Mouse (Mus musculus) cerebral cortex, adult 2 months (tissue): ENCODE results near the gene Bpi.

Experiments used
- WGBS: fragments of 180-500 bp; shearing (Covaris S2); methylation state at CpG from one replicate; pipeline ENCODE4 v1.1.7; 2018; 5-methylcytosine and 5-hydroxymethylcytosine counted together

The Bpi gene

GRCm38 (mm10) chr2:158258005-158258418 lies at the start of gene Bpi:
Bpi (plus strand) TSS chr2:158258094.
- 71% methylated on average over 18 of the region's 18 CpGs for WGBS

GRCm38 (mm10) chr2:158209776-158210175 lies 48.1 kb upstream of the Bpi start:
- WGBS: 67% methylated on average over 9 of the region's 9 CpGs

- WGBS: 44% methylated on average over 4 of the region's 4 CpGs
Measured at GRCm38 (mm10) chr2:158210503-158210902, 47.4 kb upstream of the Bpi start.

GRCm38 (mm10) chr2:158210958-158211357 lies 46.9 kb upstream of the Bpi start:
- WGBS: 36% methylated on average over 10 of the region's 10 CpGs

DNA sequence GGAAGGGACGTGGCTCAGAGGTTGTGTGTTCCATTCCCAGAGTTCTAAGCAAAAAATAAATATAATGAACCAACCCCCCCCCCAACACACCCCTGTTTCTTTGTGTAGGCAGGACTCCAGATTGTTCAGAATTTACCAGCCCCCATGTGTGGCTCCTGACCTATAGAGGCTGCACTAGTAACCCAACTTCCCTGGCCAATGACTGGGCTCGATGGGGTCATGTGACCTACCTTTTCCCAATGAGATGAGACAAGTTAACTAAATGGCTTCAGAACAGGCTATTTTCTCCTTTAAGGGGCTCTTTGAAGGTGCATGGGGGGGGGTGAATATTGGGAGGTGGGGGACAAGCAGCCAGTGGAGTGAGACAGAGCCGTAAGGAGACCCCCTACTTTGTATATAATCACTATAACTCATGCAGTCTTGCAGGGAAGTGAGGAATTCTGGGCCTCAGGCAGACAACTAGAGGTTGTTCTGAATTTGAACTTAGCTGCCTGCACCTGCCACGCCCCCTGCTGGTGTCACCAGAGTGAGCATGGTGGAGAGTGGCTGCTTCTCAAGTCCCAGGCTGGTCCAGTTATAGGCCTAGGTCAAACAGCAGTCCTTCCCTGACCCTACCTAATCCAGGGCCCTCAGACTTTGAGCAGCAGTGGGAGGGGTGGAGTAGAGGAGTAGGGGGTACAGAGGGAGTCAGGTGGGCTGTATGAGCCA lies 46.0 kb upstream of the Bpi start:
- 64% methylated on average over 4 of the region's 4 CpGs for WGBS

DNA sequence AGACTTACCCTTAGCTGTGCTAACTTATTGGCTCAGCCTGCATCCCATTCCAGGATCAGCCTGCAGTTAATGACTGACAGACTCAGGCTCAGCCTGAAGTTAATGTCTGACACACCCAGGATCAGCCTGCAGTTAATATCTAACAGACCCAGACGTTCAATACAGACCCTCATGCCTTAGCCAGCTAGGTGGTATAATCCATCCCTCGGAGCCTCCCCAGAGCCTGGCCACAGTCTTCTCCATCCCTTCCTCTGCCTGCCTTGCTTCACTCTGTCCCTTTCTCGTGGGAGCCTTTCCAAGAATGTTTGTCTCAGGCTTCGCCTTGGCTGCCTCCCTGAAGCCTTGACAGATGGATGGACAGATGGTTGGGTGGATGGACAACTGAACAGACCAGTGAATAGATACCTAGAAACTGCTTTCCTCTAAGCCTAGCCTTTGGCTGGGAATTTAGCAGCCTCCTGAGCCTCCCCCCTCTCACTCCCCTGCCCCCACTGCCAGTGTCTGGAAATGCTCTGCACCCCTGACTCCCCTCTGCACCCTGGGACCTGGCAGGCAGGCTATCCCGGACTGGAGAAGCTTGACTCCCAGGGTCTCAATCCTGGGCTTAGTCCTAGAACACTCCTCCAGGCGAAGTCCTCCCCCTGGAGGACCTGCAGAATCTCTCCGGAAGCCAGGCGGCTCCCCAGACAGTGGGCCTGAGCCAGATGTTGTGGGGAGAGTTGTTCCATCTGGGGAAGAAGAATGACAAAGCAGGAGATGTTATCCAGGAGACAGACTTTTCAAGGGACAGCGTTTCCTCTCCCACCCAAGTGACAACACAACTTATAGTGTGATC lies 42.4 kb upstream of the Bpi start:
- 60% methylated on average over 9 of the region's 9 CpGs for WGBS

DNA sequence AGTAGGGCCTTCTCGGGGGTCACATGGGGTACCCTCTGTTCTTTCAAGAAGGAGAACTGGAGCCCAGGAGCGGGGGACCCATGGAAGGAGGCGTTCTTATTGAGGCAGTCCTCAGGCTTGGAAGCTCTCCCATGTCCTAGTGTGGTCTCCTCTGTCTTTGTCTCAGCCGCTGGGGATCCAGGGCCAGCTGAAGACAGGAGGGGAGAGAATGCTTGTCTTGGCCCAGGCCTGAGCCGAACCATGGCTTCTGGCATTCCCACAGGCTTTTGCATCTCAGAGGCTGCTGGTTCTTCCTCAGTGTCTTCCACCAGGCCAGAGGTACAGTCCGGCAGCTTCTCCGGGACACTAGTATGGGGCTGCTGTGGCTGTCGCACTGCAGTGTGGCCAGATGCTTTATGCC lies 41.4 kb upstream of the Bpi start:
- WGBS: 80% methylated on average over 8 of the region's 8 CpGs

GRCm38 (mm10) chr2:158219562-158219961 lies 38.3 kb upstream of the Bpi start:
- 91% methylated on average over 2 of the region's 2 CpGs for WGBS

DNA sequence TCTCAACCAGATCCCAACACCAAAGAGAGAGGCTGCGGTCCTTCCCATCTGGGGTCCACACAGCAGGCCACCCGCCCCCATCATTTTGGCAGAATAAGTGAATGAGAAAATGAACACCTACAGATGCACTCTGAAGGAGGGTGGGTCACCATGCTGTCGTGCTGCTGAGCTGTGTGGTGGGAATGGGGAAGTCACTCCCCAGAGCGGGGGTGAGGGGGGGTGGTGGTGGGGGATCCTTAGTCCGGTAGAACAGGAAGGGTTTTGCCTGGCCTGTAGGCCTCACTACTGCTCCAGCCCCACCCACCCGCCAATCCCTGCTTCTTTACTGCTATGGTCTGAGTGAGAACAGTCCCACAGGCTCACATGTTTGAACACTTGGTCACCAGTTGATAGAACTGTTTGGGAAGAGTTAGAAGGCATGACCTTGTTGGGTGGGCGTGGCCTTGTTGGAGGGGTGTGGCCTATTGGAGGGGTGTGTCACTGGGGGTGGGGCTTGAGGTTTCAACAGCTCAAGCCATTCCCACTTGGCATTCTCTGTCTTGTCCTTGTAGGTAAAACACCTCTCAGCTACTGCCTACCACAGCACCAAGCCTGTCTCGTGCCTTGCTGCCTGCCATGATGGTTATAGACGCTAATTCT lies 36.3 kb upstream of the Bpi start:
- 86% methylated on average over 9 of the region's 9 CpGs for WGBS

GRCm38 (mm10) chr2:158222664-158223063 lies 35.2 kb upstream of the Bpi start:
- WGBS: 68% methylated on average over 4 of the region's 4 CpGs

DNA sequence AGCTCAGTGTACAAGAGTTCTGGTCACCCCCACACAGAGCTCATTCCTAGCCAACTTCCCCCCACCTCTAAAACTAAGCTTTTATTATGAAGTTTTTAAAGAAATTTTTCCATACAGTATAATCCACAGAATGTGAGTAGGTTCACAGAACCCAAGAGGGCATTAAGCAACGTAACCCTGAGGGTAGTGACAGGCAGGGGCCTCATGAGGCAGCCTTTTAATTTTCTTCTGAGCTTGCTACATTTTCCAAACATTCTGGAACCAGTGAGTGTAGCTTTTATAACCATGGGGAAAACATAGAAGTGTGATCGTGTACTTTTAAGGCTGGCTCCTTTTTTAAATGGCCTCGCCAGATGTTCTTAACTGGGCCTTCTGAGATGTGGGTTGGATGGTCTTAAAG lies 34.4 kb upstream of the Bpi start:
- WGBS: 65% methylated on average over 3 of the region's 3 CpGs

DNA sequence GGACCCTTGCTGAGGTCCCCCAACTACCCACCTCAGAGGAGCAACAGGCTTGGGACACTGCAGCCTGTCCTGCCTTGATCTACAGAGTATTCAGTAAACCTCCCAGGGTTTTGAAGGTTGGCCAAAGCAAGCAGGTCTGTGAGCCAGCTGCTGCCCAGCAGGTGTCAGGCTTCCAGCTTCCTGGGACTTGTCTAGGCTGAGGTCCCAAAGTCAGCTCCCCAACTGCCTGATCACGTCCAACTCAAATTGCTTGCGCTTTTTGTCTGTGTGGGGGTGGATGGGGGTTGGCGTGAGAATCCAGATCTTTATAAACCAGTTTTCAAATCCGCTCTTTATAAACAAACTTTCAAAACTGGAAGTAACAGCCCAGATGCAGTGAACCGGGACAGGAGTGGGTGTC lies 32.6 kb upstream of the Bpi start:
- WGBS: 30% methylated on average over 5 of the region's 5 CpGs

GRCm38 (mm10) chr2:158228670-158229502 lies 29.0 kb upstream of the Bpi start, which contains the start of gene D630003M21Rik:
D630003M21Rik (minus strand) TSS chr2:158229222.
- 2% methylated on average over 43 of the region's 55 CpGs for WGBS

- 26% methylated on average over 7 of the region's 7 CpGs for WGBS
Measured at GRCm38 (mm10) chr2:158229503-158229892, 28.4 kb upstream of the Bpi start.

GRCm38 (mm10) chr2:158230617-158231016 lies 27.3 kb upstream of the Bpi start:
- 76% methylated on average over 6 of the region's 6 CpGs for WGBS

DNA sequence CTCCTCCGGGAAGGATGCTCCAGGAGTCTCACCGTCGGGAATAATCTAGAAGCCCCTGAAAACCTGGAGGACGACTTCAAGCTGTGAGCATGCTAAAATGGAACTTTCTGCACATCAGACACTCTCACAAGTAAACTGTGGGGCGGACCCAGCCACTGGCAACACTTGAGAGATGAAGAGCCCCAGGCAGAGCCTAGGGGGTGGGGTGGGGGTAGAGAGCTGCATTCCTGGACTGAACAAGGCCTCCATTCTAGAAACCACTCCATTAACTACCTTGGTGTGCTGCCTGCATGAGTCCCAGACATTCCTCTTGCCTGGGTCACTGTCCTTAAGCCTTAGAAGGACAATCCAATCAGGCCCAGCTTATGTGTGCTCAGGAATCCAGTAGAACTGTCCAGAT lies 26.8 kb upstream of the Bpi start:
- 79% methylated on average over 5 of the region's 5 CpGs for WGBS

DNA sequence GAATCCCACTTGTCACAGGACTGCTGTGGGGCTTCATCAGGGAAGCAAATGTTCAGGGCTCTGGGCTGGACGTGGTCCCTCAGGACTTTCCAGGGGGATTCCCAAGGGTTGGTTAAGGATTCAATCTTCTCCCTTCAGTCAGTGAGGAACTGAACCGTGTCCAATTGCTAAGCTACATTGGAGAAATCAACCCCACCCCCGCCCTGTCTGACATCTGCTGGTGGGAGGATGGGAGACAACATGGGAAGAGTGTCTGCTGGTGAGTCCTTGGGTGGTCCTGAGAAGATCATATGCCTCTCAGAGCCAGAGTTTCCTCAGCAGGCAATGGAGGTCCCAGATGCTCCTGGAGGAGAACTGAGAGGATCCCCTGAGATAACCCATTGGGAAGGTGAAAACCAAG lies 25.5 kb upstream of the Bpi start:
- 71% methylated on average over 3 of the region's 3 CpGs for WGBS

GRCm38 (mm10) chr2:158233106-158233505 lies 24.8 kb upstream of the Bpi start:
- 43% methylated on average over 3 of the region's 3 CpGs for WGBS

DNA sequence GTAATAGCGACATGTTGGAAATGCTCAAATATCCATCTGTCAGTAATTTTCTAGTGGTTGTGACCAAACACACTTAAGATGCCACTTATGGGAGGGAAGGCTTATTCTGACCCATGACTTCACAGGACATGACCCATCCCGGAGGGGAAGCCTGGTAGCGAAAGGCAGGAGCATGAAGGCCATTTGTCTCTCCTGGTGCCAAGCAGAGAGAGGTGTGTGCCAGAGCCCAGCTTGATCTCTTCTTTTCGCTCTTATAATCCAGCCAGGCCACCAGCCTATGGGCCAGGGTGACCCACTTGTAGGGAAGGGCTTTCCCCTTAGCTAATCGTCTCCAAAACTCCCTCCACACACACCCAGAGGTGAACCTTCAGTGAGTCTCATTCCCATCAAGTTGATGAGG lies 19.8 kb upstream of the Bpi start:
- 91% methylated on average over 5 of the region's 5 CpGs for WGBS

DNA sequence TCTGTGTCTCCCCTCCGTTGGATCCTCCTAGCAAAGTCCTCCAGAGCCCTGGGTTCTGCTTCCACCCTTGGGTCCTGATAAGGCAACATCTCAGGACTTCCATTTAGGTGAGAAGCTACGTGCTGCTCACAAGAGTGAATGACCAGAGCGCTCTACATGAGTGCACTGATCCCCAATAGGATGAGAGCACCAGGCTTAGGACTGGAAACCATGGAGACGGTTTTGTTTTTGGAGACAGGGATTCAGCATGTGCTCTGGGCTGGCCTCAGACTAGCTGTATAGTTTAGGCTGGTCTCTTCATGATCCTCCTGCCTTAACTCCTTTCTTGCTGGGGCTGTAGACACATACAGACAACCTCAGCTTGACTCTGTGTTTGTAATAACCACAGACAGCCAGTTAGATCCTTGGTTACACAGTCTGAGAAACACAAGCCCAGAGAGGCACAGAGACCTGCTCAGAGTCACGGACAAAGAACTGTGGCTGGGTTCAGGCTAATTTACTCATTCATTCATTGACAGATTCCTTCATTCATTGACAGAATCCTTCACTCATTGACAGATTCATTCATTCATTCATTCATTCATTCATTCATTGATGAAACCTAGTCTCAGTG lies 16.7 kb upstream of the Bpi start:
- WGBS: 70% methylated on average over 5 of the region's 5 CpGs

GRCm38 (mm10) chr2:158242170-158242896 lies 15.6 kb upstream of the Bpi start:
- WGBS: 57% methylated on average over 18 of the region's 18 CpGs
